Mouse (Mus musculus): Measurements from ENCODE around the gene Sh3gl3. TPM values are rescaled to one million over a fixed set of nuclear protein-coding genes. Genes with fewer than 3 reads are reported as not detected.

Gene Sh3gl3
- polyA plus RNA-seq (2017; shearing (Covaris generic)): 1 to 10 TPM; 2.4 to 5.6 (median 4.0) TPM

DNA sequence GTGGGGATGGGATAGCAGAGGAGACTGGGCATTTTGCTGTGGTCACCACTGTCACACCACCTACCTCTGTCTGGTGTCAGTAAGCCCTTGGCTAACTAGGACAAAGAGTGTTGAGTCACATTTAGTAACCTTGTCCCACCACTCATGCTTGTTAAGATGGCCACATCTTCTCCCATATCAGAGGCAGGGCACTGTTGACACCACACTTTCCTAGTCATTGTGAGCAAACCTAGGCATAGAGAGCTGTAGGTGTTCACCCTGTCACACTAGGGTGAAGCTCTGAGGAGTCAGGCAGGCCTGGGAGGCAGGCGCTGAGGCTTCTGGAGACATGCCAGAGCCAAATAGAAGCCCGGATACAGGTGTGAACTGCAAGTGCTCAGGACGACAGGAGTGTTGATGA is at the start of gene Sh3gl3:
Gene Sh3gl3 (plus strand): TSS at position 301 of the 400 bp plus-strand sequence.
- ATAC-seq: no peak

GRCm38 (mm10) chr7:82138196-82138595 is 35.4 kb upstream of the Sh3gl3 start:
- ATAC-seq: no peak

- no peak for ATAC-seq
Observed at GRCm38 (mm10) chr7:82147151-82147550, 26.5 kb upstream of the Sh3gl3 start.

- ATAC-seq: no peak
Observed at GRCm38 (mm10) chr7:82164681-82165080, 9.0 kb upstream of the Sh3gl3 start.

GRCm38 (mm10) chr7:82174571-82175326 is 1.1 kb downstream of the Sh3gl3 start:
- ATAC-seq: peak; percentile 97

- peak; percentile 9 for ATAC-seq
Observed at GRCm38 (mm10) chr7:82175327-82175721, 1.7 kb downstream of the Sh3gl3 start.

- ATAC-seq: no peak
Observed at GRCm38 (mm10) chr7:82176192-82176591, 2.6 kb downstream of the Sh3gl3 start.

- no peak for ATAC-seq
Observed at GRCm38 (mm10) chr7:82177336-82177735, 3.7 kb downstream of the Sh3gl3 start.

GRCm38 (mm10) chr7:82180919-82181318 is 7.3 kb downstream of the Sh3gl3 start:
- no peak for ATAC-seq

GRCm38 (mm10) chr7:82182781-82183180 is 9.1 kb downstream of the Sh3gl3 start:
- ATAC-seq: no peak

GRCm38 (mm10) chr7:82191604-82192003 is 18.0 kb downstream of the Sh3gl3 start:
- peak; percentile 79 for ATAC-seq

GRCm38 (mm10) chr7:82192512-82192911 is 18.9 kb downstream of the Sh3gl3 start:
- peak; percentile 75 for ATAC-seq

DNA sequence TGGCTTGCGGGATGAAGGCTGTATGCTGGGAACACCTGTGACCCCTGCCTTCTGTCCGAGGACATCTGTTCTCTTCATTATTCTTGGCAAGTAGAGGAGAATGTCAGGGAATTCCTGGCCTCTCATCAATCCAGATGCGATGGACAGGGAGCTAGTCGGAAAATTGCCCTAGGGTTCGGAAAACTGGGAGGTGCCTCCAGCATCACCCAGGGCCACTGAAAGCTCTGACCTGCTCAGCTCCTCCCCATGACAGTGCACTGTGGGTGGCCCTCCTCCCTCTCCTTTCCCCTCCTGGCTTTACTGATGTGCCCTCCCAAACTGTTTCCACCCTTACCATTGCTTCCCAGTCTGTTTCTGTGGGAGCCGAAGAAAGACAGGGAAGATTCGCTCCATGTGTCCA is 29.5 kb downstream of the Sh3gl3 start:
- ATAC-seq: no peak

- ATAC-seq: peak; percentile 92
Observed at GRCm38 (mm10) chr7:82204014-82204784, 30.6 kb downstream of the Sh3gl3 start.

GRCm38 (mm10) chr7:82204975-82205374 is 31.3 kb downstream of the Sh3gl3 start:
- peak; percentile 57 for ATAC-seq

DNA sequence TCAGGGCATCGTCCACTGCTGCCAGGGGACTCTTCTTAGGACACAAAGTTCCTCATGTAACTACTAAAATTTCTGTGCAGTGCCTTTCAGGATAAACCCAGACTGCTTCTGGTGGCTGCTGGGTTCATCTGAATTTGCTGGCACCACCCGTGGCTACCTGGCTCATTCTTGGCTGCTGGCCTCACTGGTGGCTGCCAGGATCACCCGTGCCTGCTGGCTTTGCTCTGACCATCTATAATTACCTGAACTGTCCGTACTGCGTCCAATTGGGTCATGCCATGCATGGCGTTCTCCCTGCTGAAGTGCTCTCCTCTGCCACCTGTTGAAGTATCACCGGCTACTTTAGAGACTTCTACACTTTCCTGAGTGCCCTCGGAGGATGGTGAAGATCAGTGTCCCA is 33.1 kb downstream of the Sh3gl3 start:
- ATAC-seq: no peak

DNA sequence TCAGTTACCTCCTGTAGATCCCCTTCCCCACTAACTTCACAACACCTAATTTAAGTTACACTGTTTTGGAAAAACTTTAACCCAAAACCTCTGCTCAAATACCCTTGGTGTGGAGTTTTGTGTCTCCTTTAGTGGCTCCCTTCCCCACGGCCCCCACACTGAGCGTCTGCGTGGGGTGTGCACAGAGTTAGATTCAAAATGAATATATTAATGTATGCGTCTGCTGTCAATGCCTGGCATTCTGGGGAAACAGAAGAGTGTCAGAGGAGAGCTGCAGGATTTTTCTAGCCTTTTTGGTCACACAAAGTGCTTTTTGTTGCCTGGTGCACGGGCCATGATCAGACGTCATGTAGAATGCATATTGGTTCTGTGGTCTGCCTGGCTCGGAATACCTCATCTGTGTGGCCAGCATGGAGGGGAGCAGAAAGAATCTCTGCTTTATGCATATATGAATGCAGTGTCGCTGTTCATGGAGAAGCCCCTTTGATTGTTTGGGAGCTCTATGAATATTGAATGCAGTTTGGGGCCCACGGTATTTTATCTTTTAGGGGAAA is 47.8 kb downstream of the Sh3gl3 start:
- ATAC-seq: no peak

GRCm38 (mm10) chr7:82223906-82224846 is 50.5 kb downstream of the Sh3gl3 start:
- no peak for ATAC-seq

DNA sequence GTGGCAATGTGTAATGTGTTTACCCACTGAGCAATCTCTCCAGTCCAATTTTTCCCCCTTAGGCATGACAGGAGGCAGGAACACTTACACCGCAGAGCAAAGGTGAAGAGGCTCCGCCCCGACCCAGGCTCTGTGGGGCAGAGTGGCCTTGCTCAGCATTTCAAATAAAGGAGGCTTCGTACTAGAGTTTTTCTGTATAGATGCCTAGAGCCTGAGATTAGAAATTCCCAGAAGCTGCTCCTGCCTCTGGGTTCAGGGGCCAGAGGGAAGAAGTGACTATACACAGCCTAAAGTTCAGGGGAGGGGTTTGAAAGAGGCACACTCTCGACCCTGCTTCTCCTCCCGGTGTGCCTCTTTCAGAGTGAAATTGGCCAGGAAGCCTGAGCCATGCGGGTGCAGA is 59.6 kb downstream of the Sh3gl3 start:
- ATAC-seq: no peak

DNA sequence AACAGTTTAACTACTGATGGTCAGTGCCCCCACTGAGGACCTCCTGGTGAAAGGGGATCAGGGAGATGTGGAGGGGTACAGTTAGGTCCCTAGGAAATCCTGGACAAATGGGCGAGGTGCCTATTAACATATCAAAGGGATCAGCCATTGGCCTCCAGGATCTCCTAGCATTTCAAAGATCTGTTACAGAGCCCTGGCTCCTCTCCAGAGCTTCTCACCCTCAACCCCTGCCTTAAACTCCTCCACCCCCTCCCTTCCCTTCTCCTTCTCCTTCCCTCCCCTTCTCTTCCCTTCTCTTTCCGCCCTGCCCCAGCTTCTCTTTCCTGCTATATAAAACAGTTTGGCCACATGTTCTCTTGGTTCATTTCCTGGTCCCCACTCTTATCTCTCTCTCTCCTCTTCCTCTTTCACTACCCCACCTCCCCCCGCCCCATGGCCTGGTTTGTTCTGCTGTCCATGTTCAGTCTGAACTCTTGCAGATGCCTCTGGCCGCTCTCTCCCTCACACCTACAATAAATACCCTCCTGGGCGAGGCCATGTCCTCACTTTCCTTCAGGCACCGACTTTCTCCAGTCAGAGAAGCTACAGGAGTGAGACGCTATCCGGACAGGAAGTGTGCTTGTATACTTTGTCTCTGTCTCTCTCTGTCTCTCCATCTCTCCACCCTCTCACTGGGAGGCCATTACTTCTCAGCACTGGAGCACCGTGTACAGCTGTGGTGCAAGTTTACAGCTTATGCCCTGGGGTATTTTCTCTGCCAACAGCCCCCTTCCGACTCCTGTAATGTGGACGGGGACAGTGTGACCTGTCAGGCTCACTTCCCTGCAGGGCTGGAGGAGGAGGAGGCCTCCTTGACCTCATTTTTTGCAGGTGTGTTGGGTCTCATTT is 60.6 kb downstream of the Sh3gl3 start:
- no peak for ATAC-seq

- no peak for ATAC-seq
Observed at GRCm38 (mm10) chr7:82234898-82235290, 61.3 kb downstream of the Sh3gl3 start.

Data from inflammation-experienced regulatory T-cells, adult 6 months (primary cell).